Comparison of ENCODE assay signal across 8 mouse cellular contexts in genomic region chr14:76254565-76255501, GRCm38 (mm10).
DNase-seq lines count a peak whose midpoint lies in the region; ATAC-seq and TF ChIP-seq lines count a peak whose summit lies in the region.

No protein-coding gene starts in this region.

- no peaks in the 10 kb centered on the region for H3K9me3 ChIP-seq in hindbrain, postnatal 0 days (ENCODE audit: low read length)
- no peaks in the 10 kb centered on the region for H3K9me3 ChIP-seq in limb, embryonic 13.5 days

- H3K4me2 ChIP-seq in hindbrain, postnatal 0 days (ENCODE audit: low read depth, low read length) = peak overlapping the region; percentile 25; the same call in 1 of the 2 replicates
- peak overlapping the region; percentile 30 for H3K4me2 ChIP-seq in limb, embryonic 13.5 days (replicated peaks)

- no peaks in the 10 kb centered on the region for H3K36me3 ChIP-seq in hindbrain, postnatal 0 days (ENCODE audit: insufficient read depth, low read length)
- H3K36me3 ChIP-seq in limb, embryonic 13.5 days = no peaks in the 10 kb centered on the region

- peaks cover 7% of the 10 kb centered on the region; the same call in 1 of the 2 replicates for H3K4me1 ChIP-seq in hindbrain, postnatal 0 days (ENCODE audit: insufficient read depth, low read length)
- peaks cover 22% of the 10 kb centered on the region for H3K4me1 ChIP-seq in limb, embryonic 13.5 days

- 12% methylated on average over 30 of the region's 30 CpGs for WGBS in hindbrain, postnatal 0 days
- WGBS in limb, embryonic 13.5 days = 31% methylated on average over 30 of the region's 30 CpGs

- TF ChIP-seq CTCF in hindbrain, postnatal 0 days (IDR thresholded peaks at IDR 0.05; ENCODE audit: low read depth) = no peak; the same call in none of the 2 replicates

- peak; percentile 96 for ATAC-seq in hindbrain, postnatal 0 days
- peak; percentile 45 for ATAC-seq in limb, embryonic 13.5 days (ENCODE audit: low FRiP score, low read depth)

- H3K27me3 ChIP-seq in hindbrain, postnatal 0 days (ENCODE audit: insufficient read depth, low read length) = no peaks in the 10 kb centered on the region
- H3K27me3 ChIP-seq in limb, embryonic 13.5 days = no peaks in the 10 kb centered on the region

- peak; percentile 70 for DNase-seq in R1 (ENCODE audit: low read depth, low spot score)
- DNase-seq in embryo, embryonic 11 days = peak; percentile 85
- peak; percentile 57 for DNase-seq in gastrocnemius, postnatal 10 days
- DNase-seq in hindbrain, postnatal 0 days (ENCODE audit: low spot score) = peak; percentile 91
- peak; percentile 11 for DNase-seq in retina, adult 2 months (ENCODE audit: low read depth, low spot score)
- DNase-seq in adipocyte (ENCODE audit: low spot score) = no peak
- DNase-seq in thymus, adult 18-20 months = no peak

- no peak overlapping the region for H3K4me3 ChIP-seq in hindbrain, postnatal 0 days (ENCODE audit: low read length)
- H3K4me3 ChIP-seq in limb, embryonic 13.5 days = no peak overlapping the region

- peak overlapping the region; percentile 67; the same call in 1 of the 2 replicates for H3K27ac ChIP-seq in hindbrain, postnatal 0 days
- H3K27ac ChIP-seq in limb, embryonic 13.5 days = no peak overlapping the region; the same call in 1 of the 2 replicates

- no peak overlapping the region for H3K9ac ChIP-seq in hindbrain, postnatal 0 days (replicated peaks; ENCODE audit: low read length)
- 0 out of 2 replicates have a peak overlapping the region, but pooled peaks have one; percentile 35 for H3K9ac ChIP-seq in limb, embryonic 13.5 days

Comparison
In these comparisons a context has a peak if more than half of its experiments do, and no peak if none do; other contexts are left out.
1. DNase-seq: peak in R1 (single experiment), embryo, embryonic 11 days (single experiment), gastrocnemius, postnatal 10 days (single experiment), hindbrain, postnatal 0 days (single experiment) and retina, adult 2 months (single experiment); none in adipocyte (single experiment) and thymus, adult 18-20 months (0 of 2).